Mouse (Mus musculus): ENCODE measurements at regions not wholly inside any gene's neighbourhood (a gene's known extent, or its start where the extent isn't known, plus 50 kb on each side); places are given as distances from the start of the nearest gene placed in this dataset.

DNA sequence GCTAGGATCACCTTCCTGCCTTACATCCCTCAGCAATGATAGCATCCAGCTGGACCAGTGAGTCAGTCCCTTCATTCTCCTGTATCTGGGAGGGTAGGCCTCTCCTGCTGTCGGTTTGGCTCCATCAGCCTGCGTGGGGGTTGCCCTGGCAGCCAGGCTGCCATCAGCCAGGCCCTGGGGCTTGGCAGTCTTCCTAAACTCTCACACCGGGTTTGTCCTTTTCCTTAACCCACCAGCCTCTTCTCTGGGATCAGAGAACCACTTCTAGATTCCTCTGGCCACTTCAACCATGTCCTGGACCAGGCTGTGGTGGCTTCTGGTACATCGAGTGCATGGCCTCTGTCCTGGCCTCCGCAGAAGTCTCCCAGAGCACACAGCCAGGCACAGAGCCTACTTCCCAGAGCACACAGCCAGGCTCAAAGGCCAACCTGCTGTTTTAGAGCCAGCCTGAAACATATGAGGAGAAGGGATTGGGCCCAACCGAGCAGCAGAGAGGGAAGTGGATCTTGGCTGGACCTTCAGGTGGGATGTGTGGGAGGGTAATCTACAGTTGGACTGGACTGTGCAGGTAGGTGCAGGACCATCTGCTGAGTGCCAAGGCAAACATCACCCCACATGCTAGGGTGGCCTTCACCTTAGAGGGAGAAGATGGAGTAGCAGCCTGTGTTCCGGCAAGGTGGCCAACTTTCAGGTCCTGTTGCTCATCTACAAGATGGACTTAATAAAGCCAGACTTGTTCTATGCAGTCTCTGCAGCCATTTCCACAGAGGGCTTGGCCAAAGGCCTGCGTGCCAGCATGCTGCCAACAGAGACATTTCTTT lies 87.8 kb upstream of the Tle3 start:
- DNase-seq (ENCODE audit: extremely low read depth, low read depth, low spot score): peak; percentile 100

- DNase-seq (ENCODE audit: extremely low read depth, low read depth, low spot score): no peak
Observed at GRCm38 (mm10) chr9:61286561-61286960, 85.6 kb upstream of the Tle3 start.

DNA sequence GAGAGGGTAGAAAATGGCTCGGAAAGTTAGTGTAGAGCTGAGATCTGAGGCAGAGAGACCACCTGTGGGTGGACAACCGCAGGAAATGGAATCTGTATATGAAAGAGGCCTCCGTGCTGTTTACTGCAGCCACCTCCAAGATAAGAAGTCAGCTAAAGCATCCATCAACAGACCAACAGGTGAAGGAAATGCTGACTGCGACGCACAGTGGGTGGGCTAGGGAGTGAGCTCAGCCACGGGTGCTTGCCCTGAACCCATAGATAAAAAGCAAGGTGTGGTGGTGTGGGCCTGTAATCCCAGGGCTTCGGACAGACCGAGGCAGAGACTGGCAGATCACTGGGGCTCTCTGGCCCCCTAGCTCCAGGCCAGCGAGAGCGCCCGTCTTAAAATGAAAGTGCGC lies 83.0 kb upstream of the Tle3 start:
- DNase-seq (ENCODE audit: extremely low read depth, low read depth, low spot score): no peak

DNA sequence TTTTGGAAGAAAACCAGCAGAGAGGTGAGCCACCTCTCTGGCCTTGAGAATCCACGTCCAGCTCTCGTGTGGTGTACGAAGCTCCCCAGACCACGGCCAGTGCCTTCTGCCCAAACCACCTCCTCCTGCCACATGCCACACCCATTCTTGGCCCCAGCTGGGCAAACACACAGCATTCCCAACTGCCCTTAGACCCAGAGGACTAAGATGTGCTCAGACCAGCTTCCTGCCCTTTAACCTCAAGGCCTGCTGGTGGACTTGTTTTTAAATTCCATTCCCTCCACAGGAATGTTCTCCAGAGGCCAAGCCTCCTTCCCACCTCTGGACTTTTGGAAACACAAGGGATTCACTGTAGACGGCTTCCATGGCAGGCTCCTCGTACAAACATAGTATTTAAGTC lies 82.5 kb upstream of the Tle3 start:
- no peak for DNase-seq (ENCODE audit: extremely low read depth, low read depth, low spot score)

DNA sequence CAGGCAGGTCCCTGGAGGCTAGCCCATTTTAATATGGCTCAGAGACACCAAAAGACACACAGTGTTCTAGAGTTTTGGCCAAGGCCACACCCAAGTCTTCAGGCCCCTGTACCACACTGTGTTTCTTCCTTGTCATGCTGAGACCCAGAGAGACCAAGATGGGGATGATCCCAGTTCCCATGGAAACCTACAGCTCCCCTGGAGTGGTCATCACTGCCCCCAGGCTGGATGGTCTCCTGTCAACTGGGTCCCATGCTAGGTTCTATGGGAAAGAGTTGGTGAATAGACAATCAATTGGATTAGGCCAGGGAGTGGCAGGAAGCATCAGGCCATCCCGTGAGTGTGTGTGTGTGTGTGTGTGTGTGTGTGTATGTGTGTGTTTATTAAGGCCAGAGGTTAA lies 80.5 kb upstream of the Tle3 start:
- DNase-seq (ENCODE audit: extremely low read depth, low read depth, low spot score): no peak

GRCm38 (mm10) chr9:61292501-61292900 lies 79.7 kb upstream of the Tle3 start:
- no peak for DNase-seq (ENCODE audit: extremely low read depth, low read depth, low spot score)

- no peak for DNase-seq (ENCODE audit: extremely low read depth, low read depth, low spot score)
Observed at GRCm38 (mm10) chr9:61293223-61293985, 78.8 kb upstream of the Tle3 start.

- DNase-seq (ENCODE audit: extremely low read depth, low read depth, low spot score): no peak
Observed at GRCm38 (mm10) chr9:61295001-61295400, 77.2 kb upstream of the Tle3 start.

DNA sequence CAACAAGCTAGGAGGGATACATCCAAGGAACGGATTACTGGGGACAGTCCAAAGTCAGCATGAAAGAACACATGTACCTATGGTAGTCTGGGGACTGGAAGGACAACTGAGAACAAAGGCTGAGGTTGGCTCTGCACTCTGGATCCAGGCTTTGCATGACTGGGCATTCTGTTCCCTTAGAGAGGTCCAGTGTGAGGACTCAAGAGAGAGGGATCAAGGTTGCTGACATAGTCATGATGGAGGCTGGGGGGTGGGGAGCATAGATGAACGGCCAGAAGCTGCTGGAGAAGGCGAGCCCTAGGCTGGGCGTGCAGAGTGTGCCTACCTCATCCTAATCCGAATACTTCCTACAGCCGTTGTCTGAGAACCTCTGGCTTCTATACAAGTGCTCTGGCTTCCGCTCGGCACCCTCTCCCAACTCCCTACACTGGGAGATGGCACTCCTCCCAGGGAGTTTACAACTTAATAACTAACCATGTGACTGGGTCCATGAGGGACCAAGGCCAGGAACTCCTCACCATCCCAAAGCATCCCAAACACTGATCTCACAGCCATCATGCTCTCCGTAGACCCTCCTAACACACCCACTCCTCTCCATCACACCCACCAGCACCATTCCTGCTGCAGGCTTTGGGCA lies 75.7 kb upstream of the Tle3 start:
- no peak for DNase-seq (ENCODE audit: extremely low read depth, low read depth, low spot score)

- no peak for DNase-seq (ENCODE audit: extremely low read depth, low read depth, low spot score)
Observed at GRCm38 (mm10) chr9:61297385-61297784, 74.8 kb upstream of the Tle3 start.

DNA sequence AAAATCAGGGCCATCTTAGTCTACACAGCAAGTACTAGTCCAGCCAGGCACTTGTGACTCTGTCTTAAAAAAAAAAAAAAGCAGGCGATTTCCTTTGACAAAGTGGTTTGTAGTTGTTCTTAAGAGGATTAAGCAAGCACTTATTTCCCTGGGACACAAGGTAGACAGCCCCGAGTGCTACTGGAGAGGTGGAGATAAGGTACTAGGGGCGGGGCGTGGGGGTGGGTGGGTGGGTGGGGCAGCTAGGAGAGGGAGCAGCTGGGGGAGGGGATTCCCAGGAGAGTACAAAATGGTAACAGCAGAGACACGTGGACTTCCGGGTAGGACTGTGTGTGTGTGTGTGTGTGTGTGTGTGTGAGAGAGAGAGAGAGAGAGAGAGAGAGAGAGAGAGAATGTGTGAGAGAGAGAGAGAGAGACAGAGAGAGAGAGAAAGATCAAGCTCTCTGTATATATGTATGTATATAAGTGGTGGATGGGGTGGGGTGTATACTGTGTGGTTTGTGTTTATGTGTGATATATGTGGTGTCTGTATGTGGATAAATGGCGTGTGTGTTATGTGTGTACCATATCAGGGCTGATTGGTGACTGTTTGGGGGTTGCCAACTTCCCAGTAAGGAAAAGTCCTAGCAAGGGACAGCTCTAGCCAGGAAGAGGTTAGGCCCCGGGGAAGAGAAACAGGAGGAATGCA lies 72.1 kb upstream of the Tle3 start:
- DNase-seq (ENCODE audit: extremely low read depth, low read depth, low spot score): no peak

GRCm38 (mm10) chr9:61301070-61301469 lies 71.1 kb upstream of the Tle3 start:
- DNase-seq (ENCODE audit: extremely low read depth, low read depth, low spot score): no peak

DNA sequence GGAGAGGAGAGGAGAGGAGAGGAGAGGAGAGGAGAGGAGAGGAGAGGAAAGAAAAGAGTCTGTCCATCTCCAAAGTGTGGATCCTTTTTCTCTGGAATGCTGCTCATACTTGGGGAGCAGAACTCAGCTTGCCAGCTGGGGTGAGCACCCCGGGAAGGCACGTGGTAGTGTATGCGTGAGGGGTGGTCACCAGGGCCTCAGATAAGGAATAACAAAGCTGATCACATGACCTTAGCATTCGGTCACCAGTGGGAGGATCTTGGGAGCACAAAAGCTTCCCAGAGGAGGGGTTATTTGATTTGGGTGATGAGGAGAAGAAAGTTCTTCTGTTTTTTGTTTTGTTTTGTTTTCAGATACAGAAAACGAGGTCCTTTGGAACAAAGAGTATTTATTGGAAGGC lies 69.4 kb upstream of the Tle3 start:
- DNase-seq (ENCODE audit: extremely low read depth, low read depth, low spot score): no peak

DNA sequence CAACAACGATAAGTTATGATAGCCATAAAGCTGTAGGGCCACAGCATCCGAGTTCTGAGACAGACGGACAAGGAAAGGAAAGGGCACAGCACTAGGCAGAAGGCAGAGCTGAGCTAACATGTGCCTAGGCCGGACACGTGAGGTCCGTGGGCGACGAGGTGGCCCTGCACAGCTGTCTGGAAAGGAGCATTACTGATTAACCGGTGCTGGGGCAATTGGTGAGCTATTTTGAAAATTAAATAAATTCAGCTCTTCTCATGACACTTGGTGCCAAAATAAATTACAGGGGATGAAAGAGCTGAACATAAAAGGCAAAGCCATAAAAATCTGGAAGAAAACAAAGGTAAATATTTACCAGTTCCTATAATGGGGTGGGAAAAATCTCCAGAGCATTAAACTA lies 65.9 kb upstream of the Tle3 start:
- no peak for DNase-seq (ENCODE audit: extremely low read depth, low read depth, low spot score)

GRCm38 (mm10) chr9:61309096-61309495 lies 63.1 kb upstream of the Tle3 start:
- no peak for DNase-seq (ENCODE audit: extremely low read depth, low read depth, low spot score)

DNA sequence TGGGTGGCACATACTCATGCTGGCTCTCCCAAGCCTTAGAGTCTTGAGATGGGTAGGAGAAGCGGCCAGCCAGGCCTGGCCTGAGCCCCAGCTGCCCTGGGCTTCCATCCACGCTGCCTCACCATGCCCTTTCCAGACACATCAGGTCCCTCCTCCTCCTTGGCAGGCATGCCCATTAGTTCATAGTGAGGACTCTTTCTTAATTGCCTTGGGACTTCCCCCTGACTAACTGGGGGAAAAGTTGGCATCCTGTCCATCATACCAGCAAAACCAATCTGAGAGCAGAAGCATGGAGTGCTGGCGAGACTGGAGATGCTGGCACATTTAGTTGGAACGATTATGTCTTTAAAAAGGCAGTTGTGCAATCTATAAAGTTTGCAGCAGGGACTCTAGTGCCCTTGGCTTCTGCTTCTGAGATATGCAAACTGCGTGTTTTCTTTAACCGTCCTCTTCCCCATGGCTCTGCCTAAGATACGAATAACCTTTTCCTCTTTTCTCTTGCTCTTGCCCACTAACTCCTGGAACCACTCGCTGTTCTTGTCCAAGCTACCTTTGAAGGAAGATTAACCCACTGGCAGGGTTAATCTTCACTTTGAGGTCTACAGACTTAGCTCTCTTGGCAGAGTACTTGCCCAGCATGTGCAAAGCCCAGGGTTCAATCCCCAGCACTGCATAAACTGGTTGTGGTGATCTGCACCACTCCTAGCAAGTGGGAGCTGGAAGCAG lies 62.2 kb upstream of the Tle3 start:
- DNase-seq (ENCODE audit: extremely low read depth, low read depth, low spot score): peak; percentile 95

- DNase-seq (ENCODE audit: extremely low read depth, low read depth, low spot score): no peak
Observed at GRCm38 (mm10) chr9:61310574-61310973, 61.6 kb upstream of the Tle3 start.

DNA sequence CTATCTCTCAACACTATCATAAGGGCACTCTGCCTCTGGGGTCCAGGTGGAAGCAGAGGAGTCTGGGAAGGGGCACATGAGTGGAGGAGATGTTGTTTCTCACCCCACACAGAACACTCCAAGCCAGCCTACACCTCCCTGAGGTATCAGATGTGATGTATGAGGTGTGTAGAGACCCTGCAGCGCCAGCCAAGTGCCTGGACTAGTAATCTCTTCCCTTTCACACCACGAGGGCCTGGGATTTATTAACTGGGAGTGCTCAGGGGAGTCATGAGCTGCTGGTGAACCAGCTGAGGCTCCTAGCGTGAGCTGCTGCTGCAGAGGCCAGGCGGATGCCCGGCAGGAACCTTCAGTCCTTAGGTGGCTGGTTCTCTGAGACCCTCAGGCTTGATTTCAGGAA lies 60.6 kb upstream of the Tle3 start:
- DNase-seq (ENCODE audit: extremely low read depth, low read depth, low spot score): no peak

DNA sequence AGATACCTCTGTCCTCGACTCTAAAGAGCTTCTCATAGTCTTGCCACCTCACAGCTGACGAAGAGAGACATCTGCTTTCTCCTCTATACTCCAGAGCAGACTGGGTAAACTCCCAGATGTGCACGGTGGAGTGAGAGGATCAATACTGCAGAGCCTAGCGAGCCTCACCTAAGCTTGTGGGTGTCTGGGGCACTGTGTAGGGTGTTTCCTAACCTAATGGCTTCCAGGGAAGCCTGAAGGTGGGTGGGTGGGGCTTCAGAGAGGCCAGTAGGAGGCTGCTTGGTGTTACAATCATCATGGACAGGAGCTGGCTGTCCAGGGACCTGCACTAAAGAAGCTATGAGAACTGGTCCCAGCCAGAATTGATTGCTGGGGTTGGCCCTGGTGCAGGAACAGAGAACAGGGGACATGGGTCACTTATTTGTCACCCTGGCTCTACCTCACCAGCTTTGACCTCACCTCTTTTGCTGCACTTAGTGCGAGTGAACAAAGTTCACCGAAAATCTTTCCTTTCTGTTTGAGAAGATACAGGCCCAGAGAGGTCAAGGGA lies 57.5 kb upstream of the Tle3 start:
- DNase-seq (ENCODE audit: extremely low read depth, low read depth, low spot score): no peak
